Mouse (Mus musculus): ENCODE data around the gene Zfp451.
"Not testable (repeated sequence)": the region's sequence is repeated elsewhere in the genome, so short reads cannot be mapped to it uniquely, and the experiment has no call there.

Gene Zfp451

DNA sequence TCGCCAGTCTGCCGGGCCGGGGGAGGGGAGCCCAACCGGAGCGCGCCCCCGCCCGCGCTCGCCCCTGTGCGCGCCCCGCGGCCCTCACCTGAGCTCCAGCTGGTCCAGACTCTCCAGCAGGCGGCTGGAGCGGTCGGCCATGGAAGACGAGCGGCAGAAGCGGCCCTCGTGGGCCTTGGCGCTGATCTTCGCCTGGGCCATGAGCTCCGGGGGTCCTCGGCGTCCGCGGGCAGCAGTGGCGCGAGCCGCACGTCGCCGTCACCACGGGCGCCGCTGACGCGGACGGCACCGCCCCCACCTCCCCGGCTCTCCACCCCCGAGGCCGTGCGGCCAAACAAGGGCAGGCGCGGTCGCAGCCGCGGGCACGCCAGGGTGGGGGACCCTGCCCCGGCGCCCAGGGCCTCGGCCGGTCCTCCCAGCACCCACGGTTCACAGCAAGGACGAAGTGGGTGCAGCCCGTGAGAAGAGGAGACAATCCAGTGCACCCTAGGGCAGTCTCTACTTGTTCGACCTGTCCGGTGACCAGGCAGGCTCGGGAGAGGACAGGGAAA, 56.8 kb downstream of the Zfp451 start, which contains the start of gene Bag2:
Bag2 (minus strand) TSS at position 305 of the 551 bp plus-strand sequence.
- DNase-seq (ENCODE audit: low read depth, low spot score) = peak; percentile 67

DNA sequence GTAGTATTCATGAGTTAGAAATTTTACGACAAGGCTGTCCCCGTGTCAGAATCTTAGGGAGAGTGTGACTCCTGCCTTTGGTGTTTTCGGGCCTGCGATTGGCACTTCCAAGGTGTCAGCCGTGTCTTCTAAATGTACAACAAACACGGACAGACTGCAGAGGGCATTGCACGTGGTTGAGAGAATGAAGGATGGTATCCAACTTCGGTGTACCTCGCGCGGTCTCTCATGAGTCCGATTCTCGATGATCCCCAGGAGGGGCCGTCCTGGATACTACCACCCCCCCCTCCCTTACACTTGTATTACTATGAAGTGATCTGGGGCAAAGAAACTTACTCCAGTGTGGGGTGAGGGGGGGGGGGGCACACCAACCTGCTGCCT, 57.4 kb downstream of the Zfp451 start:
- no peak for DNase-seq (ENCODE audit: low read depth, low spot score)

DNA sequence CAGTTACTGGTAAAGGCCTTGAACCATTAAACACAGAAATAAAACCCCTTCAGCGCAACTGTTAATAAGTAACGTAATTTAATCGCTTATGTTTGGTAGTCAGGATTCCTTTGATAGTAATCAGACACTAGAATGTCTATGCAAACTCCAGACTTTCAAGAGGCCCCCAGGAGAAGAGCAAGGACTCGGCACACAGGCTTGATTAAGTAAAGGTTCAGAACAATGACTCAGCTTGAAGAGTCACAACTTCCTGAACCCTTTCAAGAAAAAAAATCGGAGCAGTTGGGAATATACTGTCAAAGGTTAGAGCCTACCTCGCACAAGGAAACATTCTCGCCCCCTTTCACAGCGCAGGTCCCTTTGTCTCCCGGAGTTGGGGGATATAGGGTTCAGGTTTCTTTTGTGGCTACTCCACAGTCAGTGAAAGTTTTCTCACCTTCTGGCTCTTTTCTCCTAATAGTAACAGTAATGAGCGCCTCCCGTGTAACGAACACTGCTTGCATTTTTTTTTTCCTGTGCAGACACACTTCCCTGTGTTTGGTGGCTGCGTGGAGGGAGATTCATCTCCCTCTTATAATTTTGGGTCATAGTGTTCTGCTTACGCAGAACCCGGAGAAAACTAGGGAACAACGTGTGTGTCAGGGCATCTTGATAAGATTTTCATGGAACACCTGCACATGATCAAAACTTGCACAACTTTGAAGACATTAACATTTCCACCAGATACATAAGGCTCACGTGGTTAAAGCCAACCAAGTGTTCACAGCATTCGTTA, 58.0 kb downstream of the Zfp451 start:
- no peak for DNase-seq (ENCODE audit: low read depth, low spot score)

DNA sequence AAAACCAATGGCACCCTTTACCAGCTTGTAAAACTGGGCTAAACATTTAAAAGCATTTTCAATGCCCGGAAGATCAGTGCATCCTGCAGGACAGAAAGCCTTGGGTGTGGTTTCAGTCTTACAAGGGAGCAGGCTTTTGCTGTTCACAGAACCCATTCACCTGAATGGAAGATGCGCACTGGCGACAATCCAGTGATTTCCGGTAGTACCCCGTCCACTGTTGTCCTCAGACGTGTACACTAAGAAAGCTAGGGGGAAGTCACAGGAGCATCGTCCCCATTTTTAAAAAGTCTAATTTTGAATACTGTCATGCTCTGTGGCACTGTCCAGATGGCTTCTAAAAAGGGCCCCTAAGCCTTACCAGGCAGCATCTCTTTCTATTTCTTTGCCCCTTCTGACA, 58.6 kb downstream of the Zfp451 start:
- DNase-seq (ENCODE audit: low read depth, low spot score) = no peak

DNA sequence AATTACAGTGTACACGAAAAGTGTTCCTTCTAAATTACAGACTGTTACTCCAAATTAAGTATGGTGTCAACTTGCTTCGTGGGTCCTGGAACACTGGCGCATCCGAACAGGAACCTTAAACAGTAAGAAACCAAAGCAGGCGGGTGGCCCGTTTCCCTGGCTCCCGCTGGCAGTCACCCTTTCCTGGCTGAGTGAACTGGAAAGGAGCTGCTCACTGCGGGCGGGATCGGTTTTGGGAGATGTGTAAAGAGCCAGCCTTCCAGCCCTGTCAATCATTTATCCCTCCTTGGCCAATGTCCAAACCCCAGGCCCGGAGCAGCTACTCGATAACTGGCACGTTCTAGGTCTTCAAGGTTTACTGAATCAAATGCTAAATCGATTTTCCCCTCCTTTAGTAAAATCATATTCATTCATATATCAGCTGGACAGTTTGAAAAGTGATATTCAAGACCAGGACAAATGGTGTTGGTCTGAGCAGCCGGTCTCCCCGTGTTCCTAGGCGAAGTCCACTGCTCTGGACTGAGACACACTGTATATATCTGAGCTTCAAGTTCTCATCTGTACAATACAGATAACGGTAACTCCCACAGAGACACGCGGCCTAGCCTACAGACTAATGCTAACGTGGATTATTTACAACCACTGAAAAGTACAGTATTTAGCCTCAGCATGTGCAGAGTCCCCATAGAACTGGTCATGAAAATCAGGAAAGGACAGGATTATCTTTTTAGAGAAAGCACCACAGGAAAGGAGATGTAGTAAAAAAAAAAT, 59.2 kb downstream of the Zfp451 start:
- DNase-seq (ENCODE audit: low read depth, low spot score) = no peak

DNA sequence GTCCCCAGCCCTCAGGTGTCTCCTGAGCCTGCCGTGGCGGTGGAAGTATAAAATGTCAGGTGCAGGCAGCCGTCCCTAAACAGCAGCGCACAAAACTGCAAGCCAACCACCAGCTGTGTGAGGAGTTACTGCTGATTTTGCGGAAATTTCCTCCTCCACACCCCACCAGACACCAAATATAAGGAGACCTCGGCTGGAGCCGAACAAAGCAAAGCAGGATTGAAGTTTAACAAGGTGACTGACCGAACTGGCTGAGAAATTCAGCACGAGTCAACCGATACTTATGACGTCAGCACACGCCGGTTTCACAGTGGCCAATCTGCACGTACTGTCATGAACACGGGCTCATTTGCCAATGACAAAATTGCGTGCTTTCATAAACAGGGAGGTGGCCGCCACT, 60.3 kb downstream of the Zfp451 start:
- DNase-seq (ENCODE audit: low read depth, low spot score) = no peak

DNA sequence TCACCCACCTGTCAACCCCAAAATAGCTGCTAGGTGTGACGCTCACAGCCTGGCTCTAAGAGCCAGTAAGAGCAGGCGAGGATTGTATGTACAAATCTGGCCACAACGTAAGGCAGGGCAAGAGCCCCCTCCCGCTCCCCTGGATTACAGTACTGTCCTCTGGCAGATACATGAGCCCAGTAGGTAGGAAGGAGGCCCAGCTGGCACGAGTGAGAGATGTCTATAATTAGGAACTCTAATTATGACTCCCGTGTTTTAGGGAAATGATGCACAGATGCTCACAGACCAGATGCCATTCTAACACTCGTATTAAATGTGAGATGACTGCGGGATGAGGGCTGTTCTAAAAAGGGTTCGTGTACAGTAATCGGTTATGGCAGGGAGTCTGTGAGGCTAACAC, 63.1 kb downstream of the Zfp451 start:
- DNase-seq (ENCODE audit: low read depth, low spot score) = no peak

DNA sequence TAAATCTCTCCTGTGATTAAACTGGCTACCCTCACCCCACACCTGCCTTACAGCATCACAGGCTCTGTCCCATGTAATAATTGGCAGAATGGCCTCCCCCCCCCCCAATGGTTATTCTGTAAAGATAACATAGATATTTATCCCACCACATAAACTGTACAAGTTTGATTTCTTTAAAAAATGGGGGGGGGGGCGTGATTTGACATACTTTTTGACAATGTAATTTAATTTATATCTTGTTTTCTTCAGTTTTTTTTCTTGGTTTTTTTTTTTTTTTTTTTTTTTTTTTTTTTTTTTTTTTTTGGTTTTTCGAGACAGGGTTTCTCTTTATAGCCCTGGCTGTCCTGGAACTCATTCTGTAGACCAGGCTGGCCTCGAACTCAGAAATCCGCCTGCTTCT, 64.7 kb downstream of the Zfp451 start:
- DNase-seq (ENCODE audit: low read depth, low spot score) = not testable (repeated sequence)

DNA sequence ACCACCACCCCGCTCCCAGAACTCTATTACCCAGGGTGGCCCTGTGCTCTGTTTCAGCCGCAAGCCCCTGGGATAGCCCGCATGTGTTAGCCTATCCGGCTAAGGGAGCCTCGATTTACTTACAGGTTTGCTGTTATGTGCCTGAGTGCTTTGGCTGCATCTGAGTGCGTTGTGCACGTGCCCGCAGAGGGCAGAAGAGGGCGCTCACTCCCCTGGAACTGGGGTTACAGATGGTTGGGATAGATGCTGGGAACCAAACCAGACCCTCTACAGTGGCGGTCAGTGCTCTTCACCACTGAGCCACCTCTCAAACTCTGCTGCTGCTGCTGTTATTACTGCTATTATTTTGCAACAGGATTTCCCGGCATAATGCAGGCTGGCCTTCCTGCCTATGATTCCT, 65.3 kb downstream of the Zfp451 start:
- no peak for DNase-seq (ENCODE audit: low read depth, low spot score)

DNA sequence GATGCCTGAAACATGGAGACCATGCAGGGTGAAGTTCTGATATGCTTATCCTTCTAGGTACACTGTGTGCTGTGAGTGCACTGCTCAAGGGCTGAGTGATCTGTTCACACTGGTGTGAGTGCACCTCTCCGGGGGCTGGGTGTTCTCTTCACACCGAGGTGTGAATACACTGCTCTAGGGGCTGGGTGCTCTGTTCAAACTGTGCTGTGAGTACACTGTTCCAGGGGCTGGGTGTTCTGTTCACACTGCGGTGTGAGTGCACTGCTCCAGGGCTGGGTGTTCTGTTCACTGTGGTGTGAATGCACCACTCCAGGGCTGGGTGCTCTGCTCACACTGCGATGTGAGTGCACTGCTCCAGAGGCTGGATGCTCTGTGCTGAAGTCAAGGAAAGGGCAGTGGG, 68.5 kb downstream of the Zfp451 start:
- no peak for DNase-seq (ENCODE audit: low read depth, low spot score)

DNA sequence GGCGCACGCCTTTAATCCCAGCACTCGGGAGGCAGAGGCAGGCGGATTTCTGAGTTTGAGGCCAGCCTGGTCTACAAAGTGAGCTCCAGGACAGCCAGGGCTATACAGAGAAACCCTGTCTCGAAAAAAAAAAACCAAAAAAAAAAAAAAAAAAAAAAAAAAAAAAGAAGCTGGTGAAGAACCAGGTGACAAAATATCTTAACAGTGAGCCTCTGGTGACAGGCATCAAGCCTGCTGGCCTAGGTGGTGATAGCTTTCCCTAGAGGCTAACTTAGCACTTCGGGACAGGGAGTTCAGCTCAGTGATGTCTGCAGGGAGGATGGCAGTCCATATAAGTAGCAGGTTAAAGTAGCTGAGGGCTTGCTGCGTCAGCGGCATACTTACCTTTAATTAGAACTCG, 69.6 kb downstream of the Zfp451 start:
- DNase-seq (ENCODE audit: low read depth, low spot score) = not testable (repeated sequence)

DNA sequence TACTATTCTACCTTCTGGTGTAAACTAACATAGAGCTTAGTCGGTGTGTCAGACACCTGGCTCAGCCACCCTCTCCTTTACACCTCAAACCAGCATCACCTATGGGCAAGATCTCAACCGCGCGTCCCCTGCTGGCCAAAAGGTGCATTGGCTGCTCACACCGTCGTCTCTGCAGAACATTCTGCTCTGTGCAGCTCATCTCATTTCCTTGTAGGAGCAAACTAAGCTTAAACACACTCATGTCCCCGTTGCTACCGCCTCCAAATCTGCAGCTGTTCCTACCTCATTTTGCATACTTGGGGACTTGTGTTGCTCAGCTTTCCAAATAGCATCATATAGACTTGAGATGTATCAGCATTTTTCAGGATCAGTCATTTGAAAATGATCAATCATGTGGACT, 71.5 kb downstream of the Zfp451 start:
- DNase-seq (ENCODE audit: low read depth, low spot score) = no peak

DNA sequence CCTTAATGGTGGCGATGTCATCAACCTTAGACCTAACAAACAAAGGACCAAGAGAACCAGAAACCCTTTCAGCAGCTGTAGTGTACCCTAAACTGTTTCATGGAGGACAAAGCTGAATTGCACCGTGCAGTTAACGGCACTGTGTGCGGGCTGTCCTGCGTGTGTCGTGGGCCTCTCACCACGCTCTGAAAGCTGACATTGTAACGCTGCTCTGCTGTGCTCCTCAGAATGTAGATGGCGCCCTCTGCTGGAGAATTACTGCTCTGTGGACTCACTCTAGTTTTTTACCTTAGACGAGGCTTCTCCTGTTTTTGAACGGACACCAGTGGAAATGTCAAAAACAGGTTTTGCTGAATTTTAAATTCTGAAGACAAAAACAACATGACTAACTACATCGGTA, 75.1 kb downstream of the Zfp451 start:
- peak; percentile 82 for DNase-seq (ENCODE audit: low read depth, low spot score)

DNA sequence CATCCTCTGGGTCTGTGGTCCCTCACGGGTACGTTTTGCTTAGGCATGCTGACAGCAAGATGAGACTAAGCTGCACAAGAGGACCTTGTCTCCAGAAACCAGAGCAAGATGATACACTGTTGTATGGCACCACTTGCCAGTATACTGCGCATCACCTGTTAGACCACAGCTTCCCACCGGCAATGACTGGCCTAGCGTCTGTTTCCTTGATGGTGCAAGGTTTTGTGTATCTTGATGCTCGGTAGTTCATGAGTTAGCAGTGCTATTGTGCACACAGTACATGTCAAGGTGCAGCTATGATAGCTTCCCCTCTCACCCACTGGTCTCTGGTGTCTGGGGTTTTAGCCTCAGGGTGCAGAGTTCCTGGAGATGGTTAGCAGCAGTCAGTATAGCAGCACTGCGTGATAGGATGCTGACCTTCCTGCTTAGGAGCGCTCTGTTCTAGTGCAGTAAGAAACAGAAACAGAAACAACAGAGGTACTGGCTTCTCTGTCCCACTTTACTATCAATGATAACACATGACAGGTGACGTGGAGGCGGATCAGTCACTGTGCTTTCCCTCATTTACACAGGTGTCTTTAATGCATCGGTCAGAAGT, 75.6 kb downstream of the Zfp451 start:
- DNase-seq (ENCODE audit: low read depth, low spot score) = no peak

DNA sequence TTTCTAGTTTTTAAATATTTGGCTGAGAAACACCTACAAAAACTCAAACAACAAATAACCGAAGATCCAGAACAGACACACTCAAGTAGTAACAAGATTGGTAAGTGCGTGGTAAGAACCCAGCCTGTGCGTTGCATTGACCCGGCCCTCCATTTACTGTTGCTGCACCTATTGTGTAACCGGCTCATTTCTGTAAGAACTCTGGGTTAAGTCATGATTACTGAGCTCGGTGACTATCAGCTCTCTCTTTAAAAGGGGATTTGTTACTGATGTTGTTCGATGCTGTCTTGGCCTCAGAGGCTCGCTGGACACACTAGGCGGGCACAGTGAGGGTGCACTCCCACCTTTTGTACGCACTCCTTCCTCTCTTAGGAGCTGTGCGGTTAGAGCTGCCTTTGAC, 76.1 kb downstream of the Zfp451 start:
- DNase-seq (ENCODE audit: low read depth, low spot score) = no peak

DNA sequence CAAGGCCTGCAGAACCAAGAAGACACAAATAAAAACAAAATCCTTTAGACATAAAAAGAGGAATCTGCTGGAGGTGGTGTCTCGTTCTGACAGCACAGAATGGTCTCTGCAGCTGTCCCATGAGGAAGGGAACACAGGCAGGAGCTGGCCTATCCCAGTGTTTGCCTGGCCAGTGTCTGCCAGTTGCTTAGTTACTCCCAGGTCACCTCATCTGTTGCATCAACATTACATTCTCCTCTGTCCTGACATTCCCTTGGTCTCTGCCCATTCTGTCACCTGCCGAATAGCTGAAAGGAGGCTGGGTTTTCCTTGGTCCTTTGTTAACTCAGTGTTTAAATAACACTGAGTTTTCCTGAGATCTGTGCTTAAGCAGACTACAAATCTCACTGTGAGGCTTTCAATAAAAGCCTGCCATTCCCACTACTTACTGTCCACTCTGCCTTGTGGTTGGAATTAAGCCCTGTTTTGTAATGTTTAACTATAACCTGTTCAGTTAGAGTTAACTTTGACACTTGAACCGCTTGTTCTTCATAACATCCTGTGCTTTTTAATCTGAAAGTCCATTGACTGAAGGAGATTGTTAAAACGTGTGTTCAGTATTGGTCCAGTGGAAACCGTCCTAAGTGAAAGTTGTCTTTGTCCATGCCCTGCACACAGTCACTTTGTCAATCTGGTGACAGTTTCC, 80.3 kb downstream of the Zfp451 start:
- DNase-seq (ENCODE audit: low read depth, low spot score) = no peak

DNA sequence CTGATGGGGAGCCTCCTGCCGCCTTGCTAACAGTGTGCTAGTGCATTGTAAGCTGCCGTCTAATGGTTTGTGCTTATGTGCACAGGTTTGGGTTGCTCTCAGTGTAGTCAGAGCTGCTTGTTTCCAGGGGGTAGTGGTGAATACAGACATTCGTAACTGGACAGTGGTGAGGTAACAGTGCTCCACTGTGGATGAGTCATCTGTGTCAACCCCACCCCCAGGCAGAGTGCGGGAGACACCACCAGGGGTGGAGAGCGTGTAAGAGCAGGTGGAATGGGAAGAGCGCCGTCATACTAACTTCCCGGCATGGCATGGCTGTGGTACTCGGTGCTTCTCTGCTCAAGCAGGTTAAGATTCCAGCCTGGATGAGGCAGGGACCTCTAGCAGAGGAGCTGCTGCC, 81.4 kb downstream of the Zfp451 start:
- no peak for DNase-seq (ENCODE audit: low read depth, low spot score)

DNA sequence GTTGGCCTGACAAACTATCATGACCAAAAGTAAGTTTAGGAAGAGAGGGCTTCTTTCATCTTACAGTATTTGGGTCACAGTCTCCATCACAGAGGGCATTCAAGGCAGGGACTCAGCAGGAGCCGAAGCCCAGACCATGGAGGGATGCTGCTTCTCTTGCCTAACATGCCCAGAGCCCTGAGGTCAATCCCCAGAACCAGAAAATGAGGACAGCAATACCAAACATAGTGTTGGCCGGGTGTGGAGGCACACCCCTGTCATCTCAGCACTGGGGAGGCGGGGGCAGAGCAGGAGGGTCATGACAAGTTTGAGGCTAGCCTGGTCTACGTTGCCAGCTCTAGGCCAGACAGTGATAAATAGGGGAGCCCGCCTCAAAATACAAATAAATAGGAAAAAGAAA, 89.3 kb downstream of the Zfp451 start:
- DNase-seq (ENCODE audit: low read depth, low spot score) = no peak

DNA sequence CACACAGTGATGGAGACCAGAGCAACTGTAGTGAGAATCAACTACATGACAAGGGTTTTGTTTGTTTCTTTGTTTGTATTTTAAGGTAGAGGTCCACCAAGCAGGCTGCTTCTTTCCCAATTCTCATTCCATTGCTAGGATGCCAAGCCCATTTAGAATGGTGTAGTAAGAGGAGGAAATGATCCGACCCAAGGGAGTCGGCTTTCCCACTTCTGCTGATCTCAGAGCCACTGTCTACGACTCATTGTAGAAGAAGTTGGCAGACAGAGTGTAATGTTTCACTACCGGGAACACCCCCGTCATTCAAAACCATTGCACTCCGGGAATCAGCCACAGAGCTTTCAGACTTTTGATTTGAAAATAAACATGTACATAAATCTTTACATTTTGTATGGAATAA, 89.9 kb downstream of the Zfp451 start:
- DNase-seq (ENCODE audit: low read depth, low spot score) = no peak

DNA sequence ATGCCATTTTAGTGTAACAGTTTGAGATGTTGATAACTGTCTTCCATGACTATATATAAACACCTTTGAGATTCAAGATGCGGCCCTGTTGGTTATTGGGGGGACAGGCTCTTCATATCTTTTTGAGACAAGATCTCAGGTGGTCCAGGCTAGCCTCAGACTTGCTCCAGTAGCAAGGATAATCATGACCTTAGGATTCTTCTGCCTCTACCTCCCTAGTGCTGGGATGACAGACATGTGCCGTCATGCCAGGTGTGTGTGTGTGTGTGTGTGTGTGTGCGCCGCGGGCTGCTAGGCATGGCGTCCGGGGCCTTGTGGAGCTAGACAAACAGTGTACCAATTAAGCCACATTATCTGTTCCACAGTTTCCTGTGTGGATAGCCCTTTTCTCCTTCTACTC, 93.4 kb downstream of the Zfp451 start:
- no peak for DNase-seq (ENCODE audit: low read depth, low spot score)

DNA sequence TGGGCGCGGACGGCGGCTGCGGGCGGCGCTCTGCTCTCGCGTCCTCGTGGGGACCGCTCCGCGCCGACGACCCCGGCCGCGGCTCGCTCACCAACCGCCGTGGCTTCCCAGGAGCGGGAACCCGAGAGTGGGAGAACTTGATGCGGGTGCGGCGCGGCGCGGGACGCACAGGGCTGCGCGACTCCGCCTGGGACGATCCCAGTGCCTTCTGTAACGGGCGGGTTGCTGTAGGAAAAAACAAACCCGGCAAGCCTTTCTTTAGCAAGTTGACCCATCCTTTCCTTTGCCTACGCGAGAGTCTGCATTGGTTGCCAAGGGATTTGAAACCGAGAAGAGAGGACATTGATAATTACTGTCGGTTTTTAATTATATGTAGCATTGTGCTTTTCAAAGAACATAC, 94.2 kb downstream of the Zfp451 start:
- DNase-seq (ENCODE audit: low read depth, low spot score) = no peak

DNA sequence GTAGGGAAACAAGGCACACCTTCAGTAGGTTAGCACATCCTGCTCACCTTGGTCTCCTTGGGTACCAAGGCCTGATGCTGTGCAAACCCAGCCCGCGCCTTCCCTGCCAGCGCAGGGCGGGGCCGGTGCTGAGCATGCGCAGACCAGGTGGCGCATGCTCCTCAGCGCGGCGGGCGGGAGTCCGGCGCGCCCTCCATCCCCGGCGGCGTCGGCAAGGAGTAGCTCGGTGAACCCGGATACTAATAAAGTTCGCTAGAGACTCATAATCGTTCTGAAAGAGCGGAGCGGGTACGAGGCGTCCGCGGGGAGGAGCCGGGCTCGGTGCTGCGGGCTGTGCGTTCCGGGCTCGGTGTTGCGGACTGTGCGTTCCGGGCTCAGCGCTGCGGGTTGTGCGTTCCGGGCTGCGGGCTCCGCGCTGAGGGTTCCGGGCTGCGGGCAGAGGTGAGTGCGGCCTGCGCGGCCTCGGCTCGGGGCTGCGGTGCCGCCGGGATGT, 94.6 kb downstream of the Zfp451 start, which contains the start of gene Rab23:
Rab23 (plus strand) TSS at position 155 of the 493 bp plus-strand sequence.
- DNase-seq (ENCODE audit: low read depth, low spot score) = peak; percentile 89
